Mouse (Mus musculus) myocyte (in vitro differentiated cells): ENCODE results near the gene Rgl1.

Experiments used
- CEBPB ChIP-seq: IDR thresholded peaks from 2 replicates; pipeline ENCODE4 v1.6.1; 2011; ENCODE audit warnings: mild to moderate bottlenecking, moderate library complexity; ENCODE audit not compliant: poor library complexity, insufficient read depth, severe bottlenecking
- E2F4 ChIP-seq: IDR thresholded peaks from one replicate; pipeline ENCODE4 v1.6.1; 2011; ENCODE audit warnings: mild to moderate bottlenecking, control low read depth, moderate library complexity; ENCODE audit not compliant: insufficient read depth
- MAX ChIP-seq: IDR thresholded peaks from one replicate; pipeline ENCODE4 v1.6.1; 2011; ENCODE audit warnings: low read depth, mild to moderate bottlenecking, control low read depth
- MYOG ChIP-seq, 3 experiments: IDR thresholded peaks; one replicate each; pipeline ENCODE4 v1.6.1; 2011; ENCODE audit warnings: control low read depth in 2 of 3, low read depth in 2 of 3, mild to moderate bottlenecking in 2 of 3; ENCODE audit not compliant: insufficient read length in 2 of 3, control insufficient read depth in 1 of 3, insufficient read depth in 1 of 3
- POLR2A ChIP-seq: IDR thresholded peaks from one replicate; pipeline ENCODE4 v1.6.1; 2011; ENCODE audit warnings: low read depth, mild to moderate bottlenecking, control low read depth, moderate library complexity; ENCODE audit not compliant: insufficient read length
- POLR2AphosphoS2 ChIP-seq: IDR thresholded peaks from one replicate; pipeline ENCODE4 v1.6.1; 2011; ENCODE audit warnings: low read depth, control low read depth; ENCODE audit not compliant: insufficient read length
- TCF12 ChIP-seq: IDR thresholded peaks from one replicate; pipeline ENCODE4 v1.6.1; 2011; ENCODE audit warnings: mild to moderate bottlenecking, control low read depth; ENCODE audit not compliant: poor library complexity, insufficient read depth, severe bottlenecking
- TCF3 ChIP-seq: IDR thresholded peaks from one replicate; pipeline ENCODE4 v1.6.1; 2011; ENCODE audit warnings: low read depth, control low read depth; ENCODE audit not compliant: insufficient read length
- USF1 ChIP-seq: IDR thresholded peaks from one replicate; pipeline ENCODE4 v1.6.1; 2011; ENCODE audit warnings: low read depth, mild to moderate bottlenecking, control low read depth, moderate library complexity

DNA sequence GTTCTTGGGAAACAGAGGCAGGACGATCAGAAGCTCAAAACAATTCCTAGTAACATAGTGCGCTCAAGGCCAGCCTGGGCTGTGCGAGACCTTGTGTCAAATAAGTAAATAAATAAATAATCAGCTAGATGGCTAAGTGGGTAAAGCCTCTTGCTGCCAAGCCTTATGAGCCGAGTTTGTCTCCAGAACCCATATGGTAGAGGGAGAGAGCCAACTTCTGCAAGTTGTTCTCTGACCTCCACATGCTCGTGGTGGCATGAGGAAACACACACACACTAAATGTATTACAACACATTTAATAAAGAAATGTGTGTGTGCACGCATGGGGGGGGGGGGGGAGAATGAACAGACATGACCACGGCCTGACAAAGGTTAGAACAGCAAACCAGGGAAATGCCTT is 126.8 kb downstream of the Rgl1 start:
- TF ChIP-seq POLR2A (no peak), USF1 (no peak), TCF12 (no peak), MYOG (IDR thresholded peaks at IDR 0.05; ENCODE audit: control insufficient read depth in 1 of 3, insufficient read depth in 1 of 3, insufficient read length in 2 of 3, low read depth in 2 of 3) (no peak), E2F4 (no peak), MAX (no peak), CEBPB (no peak), POLR2AphosphoS2 (no peak), TCF3 (no peak)
